Mouse (Mus musculus) hindbrain, embryonic 14.5 days (tissue): Measurements from ENCODE around the gene Olfr1014. TPM values are rescaled to one million over a fixed set of nuclear protein-coding genes. Genes with fewer than 3 reads are reported as not detected.

Experiments used
- ATAC-seq: fragments of 200-750 bp; cut with Nextera tagmentation; 2 replicates; pipeline ENCODE4 v1.8.0; 2017; ENCODE audit warnings: moderate number of reproducible peaks, mild to moderate bottlenecking, moderate TSS enrichment, moderate library complexity; ENCODE audit not compliant: low FRiP score
- DNase-seq: peaks from one replicate; pipeline ENCODE4 v3.0.0-alpha.2; 2015; ENCODE audit warnings: low spot score
- H3K27ac ChIP-seq: fragments of 300-500 bp; sonication (generic); 2 replicates; pipeline ENCODE4 v1.5.1; 2014; ENCODE audit warnings: mild to moderate bottlenecking, moderate library complexity
- H3K27me3 ChIP-seq: fragments of 300-500 bp; sonication (generic); 2 replicates; pipeline ENCODE4 v1.6.1; 2014; ENCODE audit warnings: mild to moderate bottlenecking, low read length, mixed read lengths; ENCODE audit not compliant: control insufficient read depth, insufficient read depth
- H3K36me3 ChIP-seq: fragments of 300-500 bp; sonication (generic); replicated peaks from 2 replicates; pipeline ENCODE4 v1.6.1; 2014; ENCODE audit not compliant: control insufficient read depth, insufficient read depth
- H3K4me1 ChIP-seq: fragments of 300-500 bp; sonication (generic); replicated peaks from 2 replicates; pipeline ENCODE4 v1.6.1; 2014; ENCODE audit warnings: antibody characterized with exemption, low read length, mixed read lengths; ENCODE audit not compliant: control insufficient read depth, insufficient read depth
- H3K4me2 ChIP-seq: fragments of 300-500 bp; sonication (generic); replicated peaks from 2 replicates; pipeline ENCODE4 v1.6.1; 2014; ENCODE audit warnings: mild to moderate bottlenecking, moderate library complexity
- H3K4me3 ChIP-seq: fragments of 300-500 bp; sonication (generic); replicated peaks from 2 replicates; pipeline ENCODE4 v1.5.1; 2014; ENCODE audit warnings: mild to moderate bottlenecking, low read length
- H3K9ac ChIP-seq: fragments of 300-500 bp; sonication (generic); 2 replicates; pipeline ENCODE4 v1.6.1; 2014
- H3K9me3 ChIP-seq: fragments of 300-500 bp; sonication (generic); 2 replicates; pipeline ENCODE4 v1.6.1; 2016; ENCODE audit warnings: low read length; ENCODE audit not compliant: control insufficient read depth
- WGBS: fragments of 180-500 bp; shearing (Covaris S2); extraction: QIAGEN DNeasy Blood & Tissue Kit; methylation state at CpG from one replicate; pipeline ENCODE4 v1.1.7; 2014; 5-methylcytosine and 5-hydroxymethylcytosine counted together
- polyA plus RNA-seq: library from polyadenylated mRNA; unstranded; fragments of >200 nt; fragmentation: Nextera tagmentation; extraction: Ambion mirVana; gene quantifications from 2 replicates; pipeline ENCODE4 v1.2.1, GENCODE M21; 2014

Gene Olfr1014
- polyA plus RNA-seq = not detected in 2 replicates

GRCm38 (mm10) chr2:85772413-85772812 is at the start of gene Olfr1014:
Olfr1014 (plus strand) TSS chr2:85772713.
- no peaks in the 10 kb centered on the region for H3K36me3 ChIP-seq
- no peak within 1 kb of the TSS for H3K27ac ChIP-seq
- ATAC-seq (no peak), DNase-seq (no peak)
- no peaks in the 10 kb centered on the region for H3K4me1 ChIP-seq
- no peaks in the 10 kb centered on the region for H3K27me3 ChIP-seq
- no peak within 1 kb of the TSS for H3K4me2 ChIP-seq
- no peak within 1 kb of the TSS for H3K4me3 ChIP-seq
- no peak within 1 kb of the TSS for H3K9ac ChIP-seq
- H3K9me3 ChIP-seq = no peaks in the 10 kb centered on the region

GRCm38 (mm10) chr2:85725793-85726192 is 46.7 kb upstream of the Olfr1014 start:
- no peaks in the 10 kb centered on the region for H3K27me3 ChIP-seq
- H3K4me3 ChIP-seq = no peak overlapping the region
- DNase-seq = peak; percentile 80
- H3K4me2 ChIP-seq = no peak overlapping the region
- WGBS = 13% methylated on average over 3 of the region's 3 CpGs
- H3K9ac ChIP-seq = no peak overlapping the region
- no peak overlapping the region for H3K27ac ChIP-seq
- H3K4me1 ChIP-seq = no peaks in the 10 kb centered on the region
- H3K36me3 ChIP-seq = no peaks in the 10 kb centered on the region
- ATAC-seq = 0 out of 2 replicates have a peak, but pooled peaks have one; percentile 64
- H3K9me3 ChIP-seq = no peaks in the 10 kb centered on the region

GRCm38 (mm10) chr2:85753822-85754221 is 18.7 kb upstream of the Olfr1014 start:
- H3K9ac ChIP-seq = no peak overlapping the region
- no peaks in the 10 kb centered on the region for H3K9me3 ChIP-seq
- H3K27me3 ChIP-seq = no peaks in the 10 kb centered on the region
- no peaks in the 10 kb centered on the region for H3K36me3 ChIP-seq
- DNase-seq (no peak), ATAC-seq (no peak)
- H3K27ac ChIP-seq = no peak overlapping the region
- no peak overlapping the region for H3K4me2 ChIP-seq
- WGBS = 77% methylated on average over 4 of the region's 4 CpGs
- H3K4me3 ChIP-seq = no peak overlapping the region
- H3K4me1 ChIP-seq = no peaks in the 10 kb centered on the region

- 77% methylated on average over 1 of the region's 1 CpGs for WGBS
- H3K27ac ChIP-seq = no peak within 1 kb of the TSS
- no peaks in the 10 kb centered on the region for H3K4me1 ChIP-seq
- ATAC-seq (no peak), DNase-seq (no peak)
- no peak within 1 kb of the TSS for H3K4me3 ChIP-seq
- no peak within 1 kb of the TSS for H3K9ac ChIP-seq
- no peaks in the 10 kb centered on the region for H3K27me3 ChIP-seq
- no peak within 1 kb of the TSS for H3K4me2 ChIP-seq
- H3K36me3 ChIP-seq = no peaks in the 10 kb centered on the region
- H3K9me3 ChIP-seq = no peaks in the 10 kb centered on the region
Observed at GRCm38 (mm10) chr2:85762666-85763065, 9.8 kb upstream of the Olfr1014 start, which contains the start of gene Olfr1012. Olfr1012 (minus strand) TSS chr2:85762766.

- Histone ChIP-seq H3K36me3 (no peaks in the 10 kb centered on the region), H3K4me3 (no peak within 1 kb of the TSS), H3K4me2 (no peak within 1 kb of the TSS), H3K9me3 (no peaks in the 10 kb centered on the region), H3K4me1 (no peaks in the 10 kb centered on the region), H3K9ac (no peak within 1 kb of the TSS), H3K27ac (no peak within 1 kb of the TSS), H3K27me3 (no peaks in the 10 kb centered on the region)
- DNase-seq = no peak
- no peak for ATAC-seq
Observed at GRCm38 (mm10) chr2:85766798-85767197, 5.7 kb upstream of the Olfr1014 start, which contains the start of gene Olfr1013. Olfr1013 (plus strand) TSS chr2:85767098.

GRCm38 (mm10) chr2:85781717-85782116 is 9.2 kb downstream of the Olfr1014 start, which contains the start of gene Olfr1015:
Olfr1015 (plus strand) TSS chr2:85782017.
- ATAC-seq (no peak), DNase-seq (no peak)
- H3K27ac ChIP-seq = no peak within 1 kb of the TSS
- H3K36me3 ChIP-seq = no peaks in the 10 kb centered on the region
- no peak within 1 kb of the TSS for H3K4me2 ChIP-seq
- H3K4me3 ChIP-seq = no peak within 1 kb of the TSS
- no peaks in the 10 kb centered on the region for H3K9me3 ChIP-seq
- no peaks in the 10 kb centered on the region for H3K4me1 ChIP-seq
- H3K9ac ChIP-seq = no peak within 1 kb of the TSS
- no peaks in the 10 kb centered on the region for H3K27me3 ChIP-seq

DNA sequence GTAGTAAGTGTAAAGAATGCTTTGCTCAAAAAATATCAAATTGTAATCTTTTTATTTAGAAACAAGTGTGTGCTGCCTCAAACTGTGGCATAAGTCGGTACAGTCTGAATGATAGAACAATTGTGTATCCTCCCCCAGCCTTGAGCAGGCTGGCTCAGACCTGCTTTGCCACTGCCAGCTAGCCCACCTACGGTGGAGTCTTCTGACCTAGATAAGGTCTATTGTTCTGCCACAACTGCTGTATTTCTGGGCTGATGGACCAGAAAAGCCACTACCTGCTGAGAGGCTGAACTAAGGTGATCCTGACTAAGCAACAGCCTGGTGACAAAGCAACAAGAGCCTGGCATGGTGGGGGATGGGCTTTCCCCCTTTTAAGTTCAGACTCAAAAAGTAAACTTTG is 19.8 kb downstream of the Olfr1014 start:
- no peaks in the 10 kb centered on the region for H3K9me3 ChIP-seq
- ATAC-seq (no peak), DNase-seq (no peak)
- no peaks in the 10 kb centered on the region for H3K36me3 ChIP-seq
- no peaks in the 10 kb centered on the region for H3K4me1 ChIP-seq
- WGBS = 20% methylated on average over 2 of the region's 2 CpGs
- H3K9ac ChIP-seq = no peak overlapping the region
- no peak overlapping the region for H3K27ac ChIP-seq
- H3K4me3 ChIP-seq = no peak overlapping the region
- H3K4me2 ChIP-seq = no peak overlapping the region
- no peaks in the 10 kb centered on the region for H3K27me3 ChIP-seq

- WGBS = 92% methylated on average over 2 of the region's 2 CpGs
- H3K27me3 ChIP-seq = no peaks in the 10 kb centered on the region
Observed at GRCm38 (mm10) chr2:85802444-85802843, 29.9 kb downstream of the Olfr1014 start, which contains the start of gene Olfr1016. Olfr1016 (minus strand) TSS chr2:85802544.

GRCm38 (mm10) chr2:85804501-85804900 is 32.0 kb downstream of the Olfr1014 start:
- ATAC-seq (no peak), DNase-seq (no peak)
- Histone ChIP-seq H3K4me1 (no peaks in the 10 kb centered on the region), H3K4me3 (no peak overlapping the region), H3K27ac (no peak overlapping the region), H3K4me2 (no peak overlapping the region), H3K27me3 (no peaks in the 10 kb centered on the region), H3K9me3 (no peaks in the 10 kb centered on the region), H3K9ac (no peak overlapping the region), H3K36me3 (no peaks in the 10 kb centered on the region)
- 93% methylated on average over 4 of the region's 4 CpGs for WGBS

More at GRCm38 (mm10) chr2:85802444-85802843, 29.9 kb downstream of the Olfr1014 start, which contains the start of gene Olfr1016:
- no peaks in the 10 kb centered on the region for H3K36me3 ChIP-seq
- no peaks in the 10 kb centered on the region for H3K4me1 ChIP-seq
- no peak for ATAC-seq
- H3K9ac ChIP-seq = no peak within 1 kb of the TSS
- H3K4me2 ChIP-seq = no peak within 1 kb of the TSS
- no peak within 1 kb of the TSS for H3K27ac ChIP-seq
- H3K4me3 ChIP-seq = no peak within 1 kb of the TSS
- DNase-seq = no peak
- no peaks in the 10 kb centered on the region for H3K9me3 ChIP-seq

DNA sequence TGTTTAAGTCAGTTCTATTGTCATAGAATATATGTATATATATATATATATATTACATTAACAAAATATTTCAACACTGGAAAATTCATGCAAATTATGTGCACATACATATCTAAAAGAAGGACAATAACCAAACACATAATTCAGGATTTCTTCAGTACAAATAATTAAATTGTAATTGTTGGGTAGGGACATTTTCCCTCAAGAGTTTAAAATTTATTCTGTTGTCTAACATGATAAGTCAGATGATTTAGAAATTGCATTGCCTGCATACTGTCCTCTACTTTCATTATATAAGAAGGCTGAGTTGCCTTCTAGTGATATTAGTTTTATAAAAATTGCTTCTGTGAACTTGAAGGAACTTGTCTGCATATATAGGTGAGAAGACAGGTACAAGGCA is 45.7 kb downstream of the Olfr1014 start, which contains the start of gene Olfr1018:
TSS of gene Olfr1018 (plus strand) at position 301 of the 400 bp plus-strand sequence.
- Histone ChIP-seq H3K36me3 (no peaks in the 10 kb centered on the region), H3K27me3 (no peaks in the 10 kb centered on the region), H3K9me3 (no peaks in the 10 kb centered on the region), H3K27ac (no peak within 1 kb of the TSS), H3K4me3 (no peak within 1 kb of the TSS), H3K4me2 (no peak within 1 kb of the TSS), H3K9ac (no peak within 1 kb of the TSS), H3K4me1 (no peaks in the 10 kb centered on the region)
- ATAC-seq (no peak), DNase-seq (no peak)
